Mouse (Mus musculus) liver, postnatal 0 days (tissue): ENCODE data around the gene Pwwp2b.

Experiments
- CTCF ChIP-seq: sonication (generic); IDR thresholded peaks from 2 replicates; pipeline ENCODE4 v1.5.1; 2016; ENCODE audit warnings: antibody characterized with exemption, low read depth
- EP300 ChIP-seq: IDR thresholded peaks from 2 replicates; pipeline ENCODE4 v1.6.1; 2016; ENCODE audit warnings: antibody characterized with exemption, low read depth, mild to moderate bottlenecking

- TF ChIP-seq CTCF: no peak
- no peak for TF ChIP-seq EP300
Observed at GRCm38 (mm10) chr7:139208773-139209095, 39.5 kb upstream of the Pwwp2b start.
